Mouse (Mus musculus) midbrain, embryonic 10.5 days (tissue): Measurements from ENCODE around the gene Chic1. TPM values are rescaled to one million over a fixed set of nuclear protein-coding genes. Genes with fewer than 3 reads are reported as not detected.
A peak's percentile ranks its signal among the peaks of the same experiment; 100 is the strongest.

Source experiments
- DNase-seq: peaks from one replicate; pipeline ENCODE4 v3.0.0-alpha.2; 2017; ENCODE audit warnings: low spot score
- H3K27ac ChIP-seq: fragments of 300-500 bp; sonication (generic); replicated peaks from 2 replicates; pipeline ENCODE4 v1.5.1; 2016; ENCODE audit warnings: mild to moderate bottlenecking
- H3K27me3 ChIP-seq: fragments of 300-500 bp; sonication (generic); 2 replicates; pipeline ENCODE4 v1.6.1; 2016; ENCODE audit warnings: low read depth, mild to moderate bottlenecking; ENCODE audit not compliant: poor library complexity, severe bottlenecking
- H3K36me3 ChIP-seq: fragments of 300-500 bp; sonication (generic); 2 replicates; pipeline ENCODE4 v1.6.1; 2016; ENCODE audit warnings: mild to moderate bottlenecking, moderate library complexity
- H3K4me1 ChIP-seq: fragments of 300-500 bp; sonication (generic); 2 replicates; pipeline ENCODE4 v1.6.1; 2016
- H3K4me3 ChIP-seq: fragments of 300-500 bp; sonication (generic); 2 replicates; pipeline ENCODE4 v1.5.1; 2016; ENCODE audit warnings: mild to moderate bottlenecking, moderate library complexity
- H3K9me3 ChIP-seq: fragments of 300-500 bp; sonication (generic); replicated peaks from 2 replicates; pipeline ENCODE4 v1.6.1; 2016; ENCODE audit warnings: mild to moderate bottlenecking
- WGBS: fragments of 180-500 bp; shearing (Covaris S2); methylation state at CpG from one replicate; pipeline ENCODE4 v1.1.7; 2016; 5-methylcytosine and 5-hydroxymethylcytosine counted together
- polyA plus RNA-seq: library from polyadenylated mRNA; unstranded; fragments of >200 nt; fragmentation: Nextera tagmentation; extraction: Ambion mirVana; gene quantifications from 2 replicates; pipeline ENCODE4 v1.2.1, GENCODE M21; 2016

Gene Chic1
- polyA plus RNA-seq, result 4.5 and 5.9 TPM in 2 replicates

DNA sequence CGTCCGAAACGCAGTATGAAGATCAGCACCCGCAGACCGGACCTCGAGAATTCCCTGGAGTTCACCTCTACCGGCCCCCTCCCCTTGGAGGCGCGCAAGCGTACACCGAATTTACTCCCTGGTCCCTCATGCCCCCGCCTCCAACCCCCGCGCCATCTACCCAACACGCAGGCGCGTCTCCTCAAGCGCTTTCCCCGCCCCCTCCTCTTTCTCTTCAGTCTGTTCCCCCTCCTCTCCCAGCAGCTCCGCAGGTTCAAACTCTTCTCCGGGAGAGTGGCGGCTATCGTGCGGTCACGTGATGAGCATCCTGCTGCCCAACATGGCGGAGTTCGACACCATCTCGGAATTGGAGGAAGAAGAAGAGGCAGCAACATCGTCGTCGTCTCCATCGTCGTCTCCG is at the start of gene Chic1:
Gene Chic1 (plus strand): TSS at position 190 of the 400 bp plus-strand sequence.
- Histone ChIP-seq H3K4me3 (peak within 1 kb of the TSS; percentile 66), H3K36me3 (0 out of 2 replicates have a peak, but pooled peaks cover 5% of the 10 kb centered on the region), H3K9me3 (no peaks in the 10 kb centered on the region), H3K27ac (peak within 1 kb of the TSS; percentile 89), H3K4me1 (peaks cover 5% of the 10 kb centered on the region; the same call in 1 of the 2 replicates), H3K27me3 (peaks cover 100% of the 10 kb centered on the region)
- peak; percentile 85 for DNase-seq
- WGBS, result 17% methylated on average over 34 of the region's 34 CpGs

DNA sequence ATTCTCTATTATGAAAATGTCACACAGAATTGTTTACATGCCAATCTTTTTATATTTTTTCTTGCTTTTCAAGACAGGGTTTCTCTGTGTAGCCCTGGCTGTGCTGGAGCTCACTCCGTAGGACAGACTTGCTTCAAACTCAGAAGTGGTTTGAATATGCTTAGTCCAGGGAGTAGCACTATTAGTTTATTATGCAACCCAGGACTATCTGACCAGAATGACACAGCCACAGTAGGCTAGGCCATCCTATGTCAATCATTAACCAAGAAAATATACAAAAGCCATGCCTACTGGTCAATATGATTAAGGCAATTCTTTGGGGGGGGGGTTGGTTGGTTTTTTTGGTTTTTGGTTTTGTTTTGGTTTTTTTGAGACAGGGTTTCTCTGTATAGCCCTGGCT is 48.0 kb upstream of the Chic1 start:
- Histone ChIP-seq H3K27me3 (peaks cover 97% of the 10 kb centered on the region), H3K4me3 (no peak overlapping the region), H3K4me1 (no peaks in the 10 kb centered on the region), H3K9me3 (no peaks in the 10 kb centered on the region), H3K27ac (no peak overlapping the region), H3K36me3 (no peaks in the 10 kb centered on the region)
- WGBS, result 91% methylated on average over 1 of the region's 1 CpGs
- DNase-seq, result no peak

DNA sequence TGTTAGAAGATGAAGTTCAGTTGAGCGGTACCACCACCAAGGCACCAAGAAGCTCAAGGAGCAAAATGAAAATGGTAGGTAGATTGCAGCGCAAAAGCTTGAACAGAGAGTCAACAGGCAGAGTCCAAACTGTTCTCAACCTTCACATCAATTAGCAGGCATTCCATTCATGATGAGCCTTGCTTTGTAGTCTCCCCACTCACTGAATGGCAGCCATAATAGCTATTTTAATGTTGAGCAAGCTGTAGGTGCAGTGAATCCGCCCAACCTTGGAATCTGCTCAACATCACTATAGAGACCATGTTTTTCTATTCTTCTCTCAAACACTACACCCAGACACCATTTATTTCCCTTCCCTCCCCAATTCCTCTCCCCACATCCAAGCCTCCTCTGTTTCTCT is 44.6 kb upstream of the Chic1 start:
- no peaks in the 10 kb centered on the region for H3K9me3 ChIP-seq
- no peak for DNase-seq
- no peaks in the 10 kb centered on the region for H3K36me3 ChIP-seq
- H3K27me3 ChIP-seq, result peaks cover 95% of the 10 kb centered on the region
- H3K4me1 ChIP-seq, result no peaks in the 10 kb centered on the region
- H3K27ac ChIP-seq, result no peak overlapping the region
- 87% methylated on average over 3 of the region's 3 CpGs for WGBS
- H3K4me3 ChIP-seq, result no peak overlapping the region

DNA sequence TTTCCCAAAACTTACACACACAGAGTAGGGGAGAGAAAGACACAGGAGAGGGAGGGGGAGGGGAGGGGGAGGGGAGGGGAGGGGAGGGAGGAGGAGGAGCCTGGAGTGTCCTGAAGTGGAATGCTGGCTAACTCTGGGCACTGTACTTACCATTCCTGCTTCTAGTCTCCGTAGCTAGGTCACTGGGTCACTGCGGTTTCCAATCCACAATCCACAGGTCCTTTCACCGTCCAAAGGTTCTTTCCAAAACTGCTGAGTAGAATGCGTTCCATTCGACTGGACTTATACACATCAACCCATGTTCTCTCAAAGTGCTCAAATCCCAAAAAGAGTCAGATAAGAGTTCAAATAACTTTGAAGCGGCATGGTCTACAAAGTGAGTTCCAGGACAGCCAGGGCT is 42.1 kb upstream of the Chic1 start:
- Histone ChIP-seq H3K27ac (no peak overlapping the region), H3K9me3 (no peaks in the 10 kb centered on the region), H3K4me1 (no peaks in the 10 kb centered on the region), H3K36me3 (no peaks in the 10 kb centered on the region), H3K4me3 (no peak overlapping the region), H3K27me3 (peaks cover 95% of the 10 kb centered on the region)
- whole genome bisulfite sequencing, result 80% methylated on average over 6 of the region's 6 CpGs
- DNase-seq, result no peak

DNA sequence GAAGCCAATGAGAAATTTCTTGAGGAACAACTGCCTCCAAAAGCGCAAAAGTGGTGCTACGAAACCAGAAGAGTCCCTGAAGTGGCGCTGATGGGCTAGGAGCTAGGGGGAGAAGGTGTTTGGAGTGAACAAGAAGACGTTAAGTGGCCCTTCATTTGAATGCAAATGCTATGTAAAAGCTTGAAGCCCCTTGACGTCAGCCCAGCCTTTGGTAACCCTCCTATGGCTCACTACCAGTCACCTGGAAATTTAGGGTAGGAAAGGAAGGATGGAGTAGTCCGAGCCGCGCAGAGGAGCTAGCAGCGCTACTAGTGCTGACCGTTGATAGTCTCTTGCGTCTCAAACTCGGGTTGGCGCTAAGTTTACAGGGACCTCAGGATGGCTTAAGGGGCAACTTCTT is 35.1 kb upstream of the Chic1 start, which contains the start of gene Cdx4:
Gene Cdx4 (plus strand): TSS at position 253 of the 400 bp plus-strand sequence.
- WGBS, result 21% methylated on average over 13 of the region's 13 CpGs
- Histone ChIP-seq H3K9me3 (no peaks in the 10 kb centered on the region), H3K36me3 (no peaks in the 10 kb centered on the region), H3K4me1 (peaks cover 7% of the 10 kb centered on the region; the same call in 1 of the 2 replicates), H3K4me3 (peak within 1 kb of the TSS; percentile 37), H3K27me3 (peaks cover 98% of the 10 kb centered on the region), H3K27ac (no peak within 1 kb of the TSS)
- DNase-seq, result no peak

DNA sequence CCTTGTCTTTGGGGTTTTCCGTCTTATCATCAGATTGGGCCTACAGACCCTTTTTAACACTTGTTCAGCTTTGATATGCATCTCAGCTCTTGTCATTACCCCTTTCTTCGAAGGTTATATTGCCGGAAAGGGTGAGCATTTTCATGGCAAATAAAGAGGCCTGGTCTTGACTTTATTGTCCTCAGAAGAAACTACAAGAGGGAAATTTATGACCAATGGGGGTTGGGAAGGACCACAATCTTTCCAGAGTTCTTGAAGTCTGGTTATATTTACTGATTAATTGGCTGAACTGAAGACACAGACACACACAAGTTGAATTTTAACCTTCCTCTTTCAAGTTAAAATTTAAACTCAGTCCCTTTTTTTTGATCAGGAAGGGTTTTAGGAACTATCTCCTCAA is 30.4 kb upstream of the Chic1 start:
- Histone ChIP-seq H3K4me1 (peaks cover 7% of the 10 kb centered on the region; the same call in 1 of the 2 replicates), H3K27ac (no peak overlapping the region), H3K27me3 (peaks cover 100% of the 10 kb centered on the region), H3K9me3 (no peaks in the 10 kb centered on the region), H3K4me3 (no peak overlapping the region), H3K36me3 (no peaks in the 10 kb centered on the region)
- WGBS, result 80% methylated on average over 3 of the region's 3 CpGs
- DNase-seq, result no peak

DNA sequence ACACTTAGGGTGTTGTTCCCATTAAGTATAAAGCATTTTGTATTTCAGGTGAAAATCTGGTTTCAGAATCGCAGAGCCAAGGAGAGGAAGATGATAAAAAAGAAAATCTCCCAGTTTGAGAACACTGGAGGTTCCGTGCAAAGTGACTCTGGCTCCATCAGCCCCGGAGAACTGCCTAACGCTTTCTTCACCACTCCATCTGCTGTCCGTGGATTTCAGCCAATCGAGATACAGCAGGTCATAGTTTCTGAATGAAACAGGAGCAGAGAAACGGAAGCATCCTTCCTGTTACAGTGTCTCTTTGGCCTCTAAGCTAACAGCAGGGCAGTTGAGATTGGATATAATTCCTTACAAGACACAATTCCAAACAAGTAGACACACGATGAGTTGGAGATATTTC is 26.9 kb upstream of the Chic1 start:
- peaks cover 100% of the 10 kb centered on the region for H3K27me3 ChIP-seq
- H3K4me3 ChIP-seq, result no peak overlapping the region
- no peaks in the 10 kb centered on the region for H3K9me3 ChIP-seq
- no peak overlapping the region for H3K27ac ChIP-seq
- H3K4me1 ChIP-seq, result no peaks in the 10 kb centered on the region
- H3K36me3 ChIP-seq, result no peaks in the 10 kb centered on the region
- DNase-seq, result no peak
- WGBS, result 70% methylated on average over 8 of the region's 8 CpGs

DNA sequence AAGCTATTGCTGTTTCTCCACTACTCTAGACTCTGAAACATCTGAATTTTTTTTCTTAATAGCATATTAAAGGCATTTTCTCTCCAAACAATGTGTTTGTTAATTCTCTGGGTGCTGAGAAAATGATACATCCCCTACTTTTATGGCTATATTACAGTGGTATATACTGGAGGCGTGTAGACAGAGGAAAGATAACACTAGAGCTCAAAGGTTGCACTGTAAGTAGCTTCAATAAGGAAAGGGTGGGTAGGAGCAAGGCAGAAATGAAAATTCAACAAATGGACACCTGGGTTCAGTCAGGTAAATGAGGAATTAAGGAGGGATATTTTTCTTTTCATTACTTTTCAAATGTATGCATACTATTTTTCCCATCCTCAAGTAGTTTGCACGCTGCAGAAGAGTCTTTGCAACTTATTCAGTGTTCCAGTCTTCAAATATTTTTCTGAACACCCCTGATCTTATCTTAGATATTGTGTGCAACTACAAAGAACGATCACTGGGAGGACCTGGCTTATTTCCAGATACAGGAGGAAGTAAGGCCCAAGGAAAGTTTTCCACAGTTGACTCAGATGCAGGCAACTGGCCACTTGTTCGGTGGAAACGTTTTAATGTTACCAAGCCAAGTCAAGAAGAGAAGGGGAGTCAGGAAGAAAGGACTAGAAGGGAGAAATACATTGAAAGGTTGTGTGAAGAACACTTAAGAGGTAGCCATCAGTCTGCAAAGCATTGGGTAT is 25.0 kb upstream of the Chic1 start:
- Histone ChIP-seq H3K36me3 (no peaks in the 10 kb centered on the region), H3K4me3 (no peak overlapping the region), H3K9me3 (no peaks in the 10 kb centered on the region), H3K4me1 (no peaks in the 10 kb centered on the region), H3K27me3 (peaks cover 95% of the 10 kb centered on the region), H3K27ac (no peak overlapping the region)
- DNase-seq, result no peak
- 77% methylated on average over 5 of the region's 5 CpGs for WGBS

DNA sequence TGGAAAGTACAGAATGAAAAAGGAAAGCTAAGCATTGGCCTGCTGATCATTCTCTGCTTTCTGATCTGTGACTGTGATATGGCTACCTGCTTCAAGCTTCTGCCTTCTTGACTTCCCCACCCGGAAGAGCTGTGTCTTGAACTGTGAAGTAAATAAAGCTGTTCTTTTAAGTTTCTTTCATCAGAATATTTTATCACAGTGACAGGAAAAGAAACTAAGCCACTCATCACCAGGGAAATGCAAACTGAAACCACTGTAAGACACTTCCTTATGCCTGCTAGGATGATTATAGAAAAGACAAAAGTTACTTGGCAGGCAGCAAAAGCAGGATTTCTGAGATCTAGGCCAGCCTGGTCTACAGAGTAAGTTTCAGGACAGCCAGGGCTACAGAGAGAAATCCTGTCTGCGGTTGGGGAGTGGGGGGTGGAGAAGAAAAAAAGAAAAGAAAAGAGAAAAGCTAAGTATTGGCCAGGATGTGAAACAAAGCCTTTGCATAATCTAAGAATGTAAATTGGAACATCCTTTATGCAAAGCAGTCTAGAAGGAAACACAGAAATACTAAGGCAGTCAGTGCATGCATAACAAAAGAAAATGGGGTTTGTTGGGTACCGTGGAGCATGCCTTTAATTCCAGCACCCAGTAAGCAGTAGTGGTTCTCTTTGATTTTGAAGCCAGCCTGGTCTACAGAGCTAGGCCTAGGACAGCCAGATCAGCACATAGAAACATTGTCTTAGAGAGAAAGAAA is 14.7 kb upstream of the Chic1 start:
- no peaks in the 10 kb centered on the region for H3K4me1 ChIP-seq
- no peaks in the 10 kb centered on the region for H3K9me3 ChIP-seq
- DNase-seq, result no peak
- peaks cover 93% of the 10 kb centered on the region for H3K27me3 ChIP-seq
- no peaks in the 10 kb centered on the region for H3K36me3 ChIP-seq
- no peak overlapping the region for H3K4me3 ChIP-seq
- WGBS, result 67% methylated on average over 3 of the region's 3 CpGs
- H3K27ac ChIP-seq, result no peak overlapping the region

DNA sequence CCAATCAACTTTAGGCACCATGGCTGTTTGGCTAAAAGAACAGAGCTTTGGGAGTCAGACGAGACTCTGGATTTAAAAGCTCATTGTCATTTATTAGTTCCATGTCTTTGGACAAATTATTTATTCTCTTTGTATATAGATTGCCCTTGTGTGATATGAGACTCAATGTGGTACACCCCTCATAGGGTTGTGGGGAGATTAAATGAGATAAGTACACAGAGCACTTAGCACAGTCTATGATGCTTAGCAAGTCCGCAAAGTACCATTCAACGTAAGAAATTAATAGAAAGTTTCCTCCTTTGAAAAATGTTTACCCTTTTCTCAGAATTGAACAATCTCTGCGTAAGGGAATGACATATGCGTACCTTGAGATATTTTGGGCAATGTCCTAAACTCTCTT is 492 bp upstream of the Chic1 start:
- H3K36me3 ChIP-seq, result 0 out of 2 replicates have a peak, but pooled peaks cover 5% of the 10 kb centered on the region
- no peak for DNase-seq
- no peak overlapping the region for H3K27ac ChIP-seq
- peaks cover 5% of the 10 kb centered on the region; the same call in 1 of the 2 replicates for H3K4me1 ChIP-seq
- WGBS, result 50% methylated on average over 5 of the region's 5 CpGs
- peak overlapping the region; percentile 66 for H3K4me3 ChIP-seq
- no peaks in the 10 kb centered on the region for H3K9me3 ChIP-seq
- H3K27me3 ChIP-seq, result peaks cover 100% of the 10 kb centered on the region

DNA sequence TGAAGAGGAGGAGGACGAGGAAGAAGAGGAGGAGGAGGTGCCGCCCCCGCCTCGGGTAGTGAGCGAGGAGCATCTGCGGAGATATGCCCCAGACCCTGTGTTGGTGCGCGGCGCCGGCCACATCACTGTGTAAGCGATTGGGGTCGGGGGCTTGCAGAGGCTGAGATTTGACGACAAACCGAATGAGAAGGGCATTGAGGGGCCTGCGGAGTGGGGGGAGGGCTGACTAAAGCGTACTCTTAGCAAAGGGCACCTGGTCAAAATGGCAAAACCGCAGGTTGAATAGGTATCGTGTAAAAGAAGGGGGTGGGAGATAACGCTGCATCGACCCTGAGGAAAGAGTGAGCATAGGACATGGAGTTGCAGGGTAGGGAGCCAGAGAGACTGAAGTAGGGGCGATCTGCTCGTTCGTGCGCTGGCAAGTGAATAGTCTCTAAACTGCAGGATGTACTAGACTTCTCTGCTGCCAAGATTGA is 523 bp downstream of the Chic1 start:
- Histone ChIP-seq H3K4me3 (peak overlapping the region; percentile 66), H3K27me3 (peaks cover 100% of the 10 kb centered on the region), H3K36me3 (0 out of 2 replicates have a peak, but pooled peaks cover 5% of the 10 kb centered on the region), H3K27ac (peak overlapping the region; percentile 89), H3K4me1 (peaks cover 5% of the 10 kb centered on the region; the same call in 1 of the 2 replicates), H3K9me3 (no peaks in the 10 kb centered on the region)
- no peak for DNase-seq
- 12% methylated on average over 24 of the region's 24 CpGs for WGBS

DNA sequence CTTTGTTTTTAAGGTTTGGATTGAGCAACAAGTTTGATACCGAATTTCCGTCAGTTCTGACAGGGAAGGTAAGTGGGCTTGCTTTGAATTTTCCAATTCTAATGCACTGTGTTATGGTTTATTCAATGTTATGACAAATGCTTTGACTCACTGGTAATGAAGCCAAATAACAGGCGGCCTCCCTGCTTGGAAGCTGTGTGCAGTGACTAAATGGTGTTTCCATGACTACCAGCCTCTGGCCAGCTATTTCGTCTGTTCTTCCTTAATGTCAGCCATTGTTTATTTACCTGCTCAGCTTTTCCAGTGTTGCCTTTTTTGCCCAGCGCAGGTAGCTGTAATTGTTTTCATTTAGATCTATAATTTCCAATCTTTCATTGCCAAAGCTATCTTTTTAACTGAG is 9.9 kb downstream of the Chic1 start:
- H3K4me1 ChIP-seq, result no peaks in the 10 kb centered on the region
- DNase-seq, result no peak
- no peak overlapping the region for H3K27ac ChIP-seq
- no peak overlapping the region for H3K4me3 ChIP-seq
- H3K9me3 ChIP-seq, result no peaks in the 10 kb centered on the region
- 69% methylated on average over 5 of the region's 5 CpGs for WGBS
- peaks cover 96% of the 10 kb centered on the region for H3K27me3 ChIP-seq
- H3K36me3 ChIP-seq, result no peaks in the 10 kb centered on the region

DNA sequence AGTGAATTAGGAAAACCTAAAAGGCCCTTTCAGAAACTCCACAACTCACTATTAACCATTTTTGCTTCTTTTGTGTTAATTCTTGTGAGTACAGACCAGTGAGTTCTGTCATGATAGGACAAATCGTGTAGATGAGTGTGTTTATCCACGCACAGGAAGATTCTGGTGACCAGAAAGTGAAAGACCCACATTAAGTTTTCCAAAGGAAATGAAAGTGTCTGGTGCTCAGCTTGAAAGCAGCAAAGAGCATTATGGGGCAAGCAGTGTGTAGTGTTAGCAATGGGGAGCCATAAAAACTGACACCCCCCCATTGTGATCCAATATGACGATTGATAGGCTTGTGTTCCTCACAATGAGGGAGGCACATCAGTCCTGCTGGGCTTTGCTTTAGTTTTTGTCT is 12.4 kb downstream of the Chic1 start:
- 66% methylated on average over 3 of the region's 3 CpGs for WGBS
- H3K4me1 ChIP-seq, result no peaks in the 10 kb centered on the region
- no peak overlapping the region for H3K4me3 ChIP-seq
- no peaks in the 10 kb centered on the region for H3K36me3 ChIP-seq
- H3K9me3 ChIP-seq, result no peaks in the 10 kb centered on the region
- no peak for DNase-seq
- H3K27me3 ChIP-seq, result peaks cover 96% of the 10 kb centered on the region
- H3K27ac ChIP-seq, result no peak overlapping the region
